Mouse (Mus musculus): ENCODE measurements around the gene Bach2.

Gene Bach2

DNA sequence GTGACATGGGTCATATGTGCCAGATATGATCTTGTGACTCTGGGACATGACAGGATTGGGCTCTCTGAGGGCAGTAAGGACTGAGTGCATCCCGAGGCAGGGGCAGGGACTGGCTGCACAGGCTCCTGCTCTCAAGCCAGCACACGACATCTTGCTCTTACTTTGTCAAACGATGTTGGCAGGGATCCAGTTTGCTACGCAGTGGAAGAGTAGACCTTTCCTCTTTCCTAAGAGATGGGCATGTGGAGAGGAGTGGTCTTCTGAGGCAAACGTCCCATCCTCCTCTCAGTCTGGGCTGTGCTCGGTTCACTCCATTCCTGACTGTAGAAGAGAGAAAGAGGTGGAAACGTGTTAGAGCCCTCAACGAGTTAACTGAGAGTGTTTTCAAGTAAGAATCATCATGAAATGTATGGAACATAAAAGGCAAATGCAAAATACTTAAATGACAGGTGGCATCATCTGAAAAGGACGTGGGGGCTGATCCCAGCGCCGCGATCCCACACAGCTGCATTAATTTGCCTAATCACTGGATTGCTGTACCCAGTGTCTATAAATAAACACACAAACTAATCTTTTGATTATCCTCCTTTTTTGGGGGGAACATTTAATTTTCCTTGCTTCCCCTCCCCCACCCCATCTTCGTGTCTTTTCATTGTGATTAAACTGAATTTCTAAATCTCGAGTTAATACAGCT, 150.7 kb downstream of the Bach2 start:
- DNase-seq (ENCODE audit: low spot score): no peak

DNA sequence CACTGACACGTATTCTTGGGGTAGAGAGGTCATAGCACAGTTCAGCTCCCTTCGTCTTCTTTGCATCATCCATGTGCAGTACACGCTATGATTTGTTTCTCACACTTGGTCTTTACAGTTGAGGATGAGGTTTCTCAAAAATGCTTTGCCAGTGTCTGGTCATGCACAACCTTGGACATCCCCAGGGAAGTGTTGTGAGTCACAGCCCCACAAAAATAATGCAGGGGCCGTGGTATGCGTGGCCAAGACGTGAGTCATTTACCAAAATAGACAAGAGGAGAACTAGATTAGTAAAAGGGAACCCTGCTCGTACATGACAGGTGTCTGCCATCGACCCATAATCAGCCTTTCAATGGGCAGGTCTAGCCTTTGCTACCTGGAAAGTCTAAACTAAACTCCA, 152.7 kb downstream of the Bach2 start:
- DNase-seq (ENCODE audit: low spot score): no peak

DNA sequence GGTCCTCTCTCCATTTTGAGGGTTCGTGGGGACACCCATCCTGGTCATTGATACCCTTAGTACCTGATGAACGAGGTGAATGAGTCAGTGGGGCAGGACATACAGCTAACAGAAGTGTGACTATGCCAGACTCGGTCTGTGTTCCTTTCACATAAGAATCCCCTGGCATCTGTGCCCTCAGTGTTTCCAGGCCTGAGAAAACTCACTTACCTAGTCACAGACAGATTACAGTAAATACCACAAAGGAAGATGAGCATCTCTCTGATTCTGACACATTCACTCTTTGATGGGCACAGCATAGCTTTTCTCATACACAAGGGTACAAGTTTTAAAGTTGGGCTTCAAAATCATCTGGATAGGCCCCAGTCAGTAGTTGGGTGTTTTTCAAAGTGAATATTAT, 154.6 kb downstream of the Bach2 start:
- no peak for DNase-seq (ENCODE audit: low spot score)

- DNase-seq (ENCODE audit: low spot score): no peak
Measured at GRCm38 (mm10) chr4:32393951-32394350, 155.3 kb downstream of the Bach2 start.

DNA sequence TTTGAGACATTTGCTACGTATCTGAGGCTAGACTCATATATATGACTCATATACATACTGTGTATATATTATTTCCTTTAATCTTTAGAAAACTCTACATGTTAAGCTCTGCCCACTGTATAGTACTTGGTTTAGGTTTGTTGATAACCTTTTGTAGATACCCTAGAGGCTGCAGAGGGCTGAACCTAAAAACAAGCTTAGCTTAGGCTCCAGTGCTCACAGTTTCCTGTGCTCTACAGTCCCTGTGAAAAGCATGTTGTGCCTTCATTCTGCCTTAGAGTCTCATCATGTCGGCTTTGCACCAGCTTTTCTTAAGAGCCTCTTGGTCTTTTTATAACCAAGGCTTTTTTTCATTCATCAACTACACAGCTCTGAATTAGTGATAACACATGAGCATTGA, 156.2 kb downstream of the Bach2 start:
- no peak for DNase-seq (ENCODE audit: low spot score)

DNA sequence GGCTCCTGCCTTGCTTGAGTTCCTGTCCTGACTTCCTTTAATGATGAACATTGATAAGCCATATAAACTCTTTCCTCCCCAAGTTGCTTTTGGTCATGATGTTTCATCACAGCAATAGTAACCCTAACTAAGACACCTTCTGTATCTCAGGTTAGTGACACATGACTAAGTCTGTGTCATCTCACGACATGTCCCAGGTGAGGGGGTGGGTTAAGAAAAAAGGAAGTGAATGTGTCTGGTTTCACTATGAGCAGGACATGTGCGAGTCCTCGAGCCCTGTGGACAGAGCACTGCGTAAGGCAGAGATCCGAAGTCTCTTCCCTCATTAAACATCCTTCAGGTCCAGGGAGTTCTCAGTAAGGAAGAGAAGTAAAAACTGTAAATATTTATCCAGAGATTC, 162.9 kb downstream of the Bach2 start:
- DNase-seq (ENCODE audit: low spot score): no peak

DNA sequence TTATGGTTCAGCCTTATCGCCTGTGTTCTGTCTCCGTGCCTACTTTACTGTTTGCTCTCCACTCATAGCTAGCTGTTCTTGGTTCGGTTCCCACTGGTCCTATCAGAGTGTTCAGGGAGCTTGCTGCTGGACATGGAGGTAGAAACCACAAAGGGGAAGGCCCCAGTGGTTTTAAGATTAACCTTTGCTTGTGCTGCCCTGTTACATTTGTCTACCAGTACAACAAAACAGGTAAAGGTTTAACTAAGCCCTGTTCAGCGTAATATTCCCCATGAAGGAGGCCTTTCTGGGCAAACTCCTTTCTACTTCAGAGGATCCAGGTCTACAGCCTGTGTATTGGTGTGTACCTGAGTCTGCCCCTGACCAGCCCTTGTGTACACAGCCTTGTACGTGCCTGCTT, 164.9 kb downstream of the Bach2 start:
- no peak for DNase-seq (ENCODE audit: low spot score)

DNA sequence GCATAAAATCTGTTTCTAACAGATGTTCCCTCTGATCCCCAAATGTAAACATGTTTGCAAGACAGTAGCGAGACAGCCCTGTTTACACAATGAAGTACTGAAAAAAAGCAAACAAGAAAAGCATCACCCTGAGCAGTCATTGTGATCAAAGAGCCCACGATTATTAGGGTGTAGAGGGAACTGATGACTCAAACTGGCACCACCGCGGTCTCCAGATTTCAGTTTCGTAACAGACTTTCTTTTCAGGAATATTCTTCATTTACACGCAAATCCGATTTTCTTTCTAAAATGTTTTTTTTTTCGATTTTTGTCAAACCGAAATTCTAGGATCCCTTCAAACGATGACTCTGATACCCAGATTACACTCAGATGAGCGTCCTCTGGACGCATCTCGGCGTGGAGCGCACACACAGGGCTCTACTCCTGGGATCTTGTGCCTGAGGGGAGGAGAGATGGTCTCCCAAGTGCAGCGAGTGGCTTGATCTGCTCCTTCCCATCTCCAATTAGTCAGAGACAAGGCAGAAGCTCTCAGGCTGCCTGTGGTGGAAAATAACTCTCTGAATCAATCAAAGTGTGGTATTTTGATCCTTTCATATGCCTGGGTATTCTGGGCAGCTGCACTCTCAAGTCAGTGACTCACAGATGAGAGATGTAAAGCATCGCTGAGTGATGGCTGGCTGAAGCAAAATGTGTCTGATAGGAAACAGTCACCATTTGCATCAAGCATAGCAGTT, 166.7 kb downstream of the Bach2 start:
- DNase-seq (ENCODE audit: low spot score): no peak

- no peak for DNase-seq (ENCODE audit: low spot score)
Measured at GRCm38 (mm10) chr4:32405985-32406384, 167.4 kb downstream of the Bach2 start.

- DNase-seq (ENCODE audit: low spot score): no peak
Measured at GRCm38 (mm10) chr4:32408535-32408934, 169.9 kb downstream of the Bach2 start.

DNA sequence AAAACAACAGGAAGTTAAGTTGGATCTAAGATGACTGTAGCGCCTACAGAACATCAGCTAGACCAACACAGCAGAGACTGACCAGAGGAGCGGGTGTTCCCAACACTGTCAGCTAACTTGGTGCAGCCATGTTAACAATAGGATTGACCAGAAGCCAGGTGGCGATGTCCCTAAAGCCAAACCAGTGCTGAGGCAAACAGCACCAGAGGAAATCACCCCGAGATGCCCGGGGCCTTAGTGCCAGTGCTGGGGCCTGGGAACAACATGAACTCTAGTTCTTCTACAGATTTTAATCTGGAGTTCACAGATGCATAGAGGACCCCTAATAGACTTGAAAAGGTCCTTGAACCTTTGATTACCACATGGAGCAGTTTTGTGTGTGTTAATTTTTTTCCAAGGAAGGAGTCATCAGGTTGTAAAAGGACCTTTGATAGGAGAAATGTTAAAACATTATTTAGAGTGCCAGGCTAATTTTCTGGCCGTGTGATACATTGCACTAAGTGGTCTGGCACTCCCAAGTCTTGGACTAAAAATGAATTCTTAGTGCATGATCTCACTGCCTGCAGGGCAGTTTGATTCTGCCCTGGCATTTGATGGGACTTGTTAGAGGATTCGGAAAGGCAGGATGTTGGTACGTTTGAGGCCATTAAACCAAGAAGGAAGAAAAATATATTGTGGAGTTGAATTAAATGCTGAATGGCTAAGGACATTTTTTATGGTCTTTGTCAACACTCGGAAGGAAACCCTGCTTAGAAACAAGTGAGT, 170.7 kb downstream of the Bach2 start:
- no peak for DNase-seq (ENCODE audit: low spot score)

- DNase-seq (ENCODE audit: low spot score): no peak
Measured at GRCm38 (mm10) chr4:32413063-32413462, 174.5 kb downstream of the Bach2 start.

DNA sequence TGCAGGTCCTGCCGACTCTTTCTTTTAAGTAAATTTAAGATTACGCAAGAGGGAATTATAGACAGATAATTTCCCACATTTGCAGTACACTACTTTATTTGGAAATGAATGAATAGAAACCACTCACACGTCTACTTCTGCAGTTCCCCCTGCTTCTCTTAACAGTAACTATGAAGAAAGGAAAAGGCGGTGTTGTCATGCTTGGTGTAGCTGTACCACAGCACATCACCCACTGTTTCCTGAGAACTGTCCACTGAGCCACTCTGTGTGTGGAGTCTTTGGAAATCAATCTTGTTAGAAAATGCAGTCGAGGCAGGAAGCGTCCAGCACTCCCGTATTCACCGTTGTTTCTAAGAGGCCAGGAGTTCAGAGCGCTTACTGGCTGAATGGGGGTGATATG, 174.9 kb downstream of the Bach2 start:
- no peak for DNase-seq (ENCODE audit: low spot score)

- DNase-seq (ENCODE audit: low spot score): no peak
Measured at GRCm38 (mm10) chr4:32414959-32415358, 176.4 kb downstream of the Bach2 start.

DNA sequence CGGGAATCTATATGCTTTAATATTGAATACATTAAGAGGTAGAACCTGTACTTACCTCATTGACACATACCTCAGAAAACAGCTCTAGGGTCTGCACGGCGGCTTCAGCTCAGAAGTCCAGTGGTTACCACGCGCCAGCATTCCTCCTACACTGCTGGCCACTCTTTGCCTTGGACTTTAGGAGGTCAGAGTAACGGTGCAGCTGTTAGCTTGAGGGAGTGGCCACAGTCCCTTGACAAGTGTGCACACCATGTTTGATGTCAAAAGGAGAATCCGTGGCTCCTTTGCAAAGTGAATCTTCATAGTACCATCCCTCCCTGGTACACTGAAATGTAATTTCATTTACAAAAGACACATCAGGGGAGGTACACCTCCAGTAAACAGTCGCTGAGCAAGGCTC, 179.3 kb downstream of the Bach2 start:
- no peak for DNase-seq (ENCODE audit: low spot score)

GRCm38 (mm10) chr4:32421570-32421969, 183.0 kb downstream of the Bach2 start:
- no peak for DNase-seq (ENCODE audit: low spot score)

DNA sequence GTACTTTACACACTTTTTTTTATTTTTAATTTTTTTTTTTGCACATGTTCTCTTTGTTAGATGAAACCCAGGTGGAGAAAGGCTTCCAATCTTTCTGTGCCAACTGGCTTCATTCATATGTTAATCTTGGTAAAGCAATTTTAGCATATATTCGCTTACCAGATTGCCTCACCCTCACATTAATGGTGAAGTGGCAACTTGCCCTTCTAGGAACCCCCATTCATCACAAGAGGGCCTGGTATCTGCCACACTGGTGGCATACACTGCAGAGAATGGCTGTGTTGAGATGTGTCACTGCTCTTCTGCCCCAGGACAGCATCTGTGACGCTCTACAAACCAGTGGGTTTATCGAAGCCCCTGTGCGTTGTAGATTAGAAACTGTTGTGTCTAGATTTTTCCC, 183.8 kb downstream of the Bach2 start:
- DNase-seq (ENCODE audit: low spot score): no peak

DNA sequence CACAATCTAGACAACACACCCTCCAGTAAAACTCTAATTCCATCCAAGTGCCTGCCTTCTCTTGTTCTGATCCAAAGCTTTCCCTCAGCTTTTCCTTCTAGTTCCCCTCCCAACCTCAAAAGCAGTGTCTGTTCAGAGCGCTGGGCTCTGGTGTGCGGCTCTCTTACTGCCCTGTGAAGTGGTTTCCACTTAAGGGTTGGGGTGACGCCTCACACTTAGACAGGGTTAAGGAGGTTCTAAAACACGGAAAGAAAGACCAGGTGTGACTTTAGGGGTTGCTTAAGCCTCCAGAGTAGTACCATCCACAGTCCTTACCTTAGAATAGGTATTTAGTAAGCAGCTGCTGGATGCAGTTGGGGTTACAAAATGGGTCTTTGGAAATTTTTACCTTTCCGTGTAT, 185.1 kb downstream of the Bach2 start:
- no peak for DNase-seq (ENCODE audit: low spot score)

DNA sequence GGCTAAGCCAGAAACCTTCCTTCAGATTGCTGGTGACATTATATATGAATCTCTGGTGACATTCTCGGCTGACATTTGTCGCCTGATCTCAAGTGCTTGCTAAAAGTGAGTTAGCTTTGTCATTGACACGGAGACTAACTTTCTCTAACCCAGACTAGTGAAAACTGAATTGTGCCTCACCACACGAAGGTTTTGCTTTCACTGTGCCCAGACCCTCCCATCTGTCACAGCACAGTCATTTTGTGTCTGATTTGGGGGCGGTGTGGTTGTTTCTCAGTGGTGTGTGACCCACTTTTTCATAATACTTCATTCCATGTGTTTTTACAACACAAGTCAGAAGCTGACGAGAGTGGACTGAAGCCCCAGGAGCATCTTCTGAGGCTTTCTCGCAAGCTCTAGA, 185.8 kb downstream of the Bach2 start:
- no peak for DNase-seq (ENCODE audit: low spot score)

DNA sequence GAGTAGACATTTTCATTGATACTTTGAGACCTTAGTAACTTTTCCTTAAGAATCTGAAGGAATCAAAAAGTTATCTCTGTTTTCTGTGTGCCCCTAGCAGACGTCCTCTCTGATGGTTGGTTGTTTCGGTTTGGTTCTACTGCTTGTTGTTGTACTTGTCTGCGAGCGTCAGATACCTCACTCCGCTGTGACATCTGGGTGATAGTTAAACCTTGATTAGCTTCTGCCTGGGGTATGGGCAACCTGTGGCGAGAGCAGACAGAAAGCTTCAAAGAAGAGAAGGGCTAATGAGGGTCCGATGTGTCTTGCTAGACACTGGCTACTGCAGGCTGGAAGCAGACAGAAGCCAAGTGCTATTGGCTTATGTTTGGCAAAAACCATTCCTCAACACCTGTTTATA, 186.5 kb downstream of the Bach2 start:
- DNase-seq (ENCODE audit: low spot score): no peak

- no peak for DNase-seq (ENCODE audit: low spot score)
Measured at GRCm38 (mm10) chr4:32425641-32426040, 187.0 kb downstream of the Bach2 start.

DNA sequence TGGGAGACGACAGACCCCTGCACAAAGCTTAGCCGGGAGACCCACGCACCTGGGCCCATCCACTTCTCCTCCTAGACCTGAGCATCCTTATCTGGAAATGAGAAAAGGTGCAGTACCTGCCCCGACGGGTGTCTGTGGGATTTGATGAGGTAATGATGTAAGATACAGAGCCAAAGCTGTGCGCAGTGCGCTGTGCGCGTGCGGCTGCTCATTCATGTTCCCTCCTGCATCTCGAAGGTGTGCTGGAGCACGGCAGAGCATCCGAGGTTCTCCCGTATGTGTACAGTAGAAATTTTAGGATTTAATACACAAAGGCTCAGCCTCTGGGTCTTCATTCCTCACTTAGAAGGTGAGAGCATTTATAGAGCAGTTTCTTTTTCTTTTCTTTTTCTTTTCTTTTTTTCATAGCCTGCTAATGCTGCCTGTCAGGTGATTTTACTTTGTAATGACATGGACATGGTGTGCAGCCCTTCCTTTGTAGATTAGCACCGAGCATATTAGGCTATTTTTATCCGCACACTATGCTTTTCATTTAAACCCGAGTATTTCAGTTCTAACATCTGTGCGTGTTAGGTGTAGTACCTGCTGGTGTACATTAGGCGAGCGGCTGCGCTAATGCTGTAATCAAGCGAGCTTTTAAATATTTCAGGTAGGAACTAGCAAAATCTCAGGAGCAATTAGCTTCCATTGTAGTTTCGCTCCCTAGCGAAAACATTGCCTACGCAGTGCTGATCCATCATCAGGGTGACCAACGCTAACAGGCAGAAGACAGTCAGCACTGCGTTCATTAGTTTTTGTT, 188.4 kb downstream of the Bach2 start:
- no peak for DNase-seq (ENCODE audit: low spot score)
